Mouse (Mus musculus) hindbrain, embryonic 14.5 days (tissue): Measurements from ENCODE around the gene 4930426L09Rik. TPM values are rescaled to one million over a fixed set of nuclear protein-coding genes. Genes with fewer than 3 reads are reported as not detected.
"Not testable (repeated sequence)": the region's sequence is repeated elsewhere in the genome, so short reads cannot be mapped to it uniquely, and the experiment has no call there.

Source experiments
- ATAC-seq: fragments of 200-750 bp; cut with Nextera tagmentation; 2 replicates; pipeline ENCODE4 v1.8.0; 2017; ENCODE audit warnings: moderate number of reproducible peaks, mild to moderate bottlenecking, moderate TSS enrichment, moderate library complexity; ENCODE audit not compliant: low FRiP score
- DNase-seq: peaks from one replicate; pipeline ENCODE4 v3.0.0-alpha.2; 2015; ENCODE audit warnings: low spot score
- H3K27ac ChIP-seq: fragments of 300-500 bp; sonication (generic); 2 replicates; pipeline ENCODE4 v1.5.1; 2014; ENCODE audit warnings: mild to moderate bottlenecking, moderate library complexity
- H3K27me3 ChIP-seq: fragments of 300-500 bp; sonication (generic); 2 replicates; pipeline ENCODE4 v1.6.1; 2014; ENCODE audit warnings: mild to moderate bottlenecking, low read length, mixed read lengths; ENCODE audit not compliant: control insufficient read depth, insufficient read depth
- H3K36me3 ChIP-seq: fragments of 300-500 bp; sonication (generic); replicated peaks from 2 replicates; pipeline ENCODE4 v1.6.1; 2014; ENCODE audit not compliant: control insufficient read depth, insufficient read depth
- H3K4me1 ChIP-seq: fragments of 300-500 bp; sonication (generic); replicated peaks from 2 replicates; pipeline ENCODE4 v1.6.1; 2014; ENCODE audit warnings: antibody characterized with exemption, low read length, mixed read lengths; ENCODE audit not compliant: control insufficient read depth, insufficient read depth
- H3K4me2 ChIP-seq: fragments of 300-500 bp; sonication (generic); replicated peaks from 2 replicates; pipeline ENCODE4 v1.6.1; 2014; ENCODE audit warnings: mild to moderate bottlenecking, moderate library complexity
- H3K4me3 ChIP-seq: fragments of 300-500 bp; sonication (generic); replicated peaks from 2 replicates; pipeline ENCODE4 v1.5.1; 2014; ENCODE audit warnings: mild to moderate bottlenecking, low read length
- H3K9ac ChIP-seq: fragments of 300-500 bp; sonication (generic); 2 replicates; pipeline ENCODE4 v1.6.1; 2014
- H3K9me3 ChIP-seq: fragments of 300-500 bp; sonication (generic); 2 replicates; pipeline ENCODE4 v1.6.1; 2016; ENCODE audit warnings: low read length; ENCODE audit not compliant: control insufficient read depth
- WGBS: fragments of 180-500 bp; shearing (Covaris S2); extraction: QIAGEN DNeasy Blood & Tissue Kit; methylation state at CpG from one replicate; pipeline ENCODE4 v1.1.7; 2014; 5-methylcytosine and 5-hydroxymethylcytosine counted together
- polyA plus RNA-seq: library from polyadenylated mRNA; unstranded; fragments of >200 nt; fragmentation: Nextera tagmentation; extraction: Ambion mirVana; gene quantifications from 2 replicates; pipeline ENCODE4 v1.2.1, GENCODE M21; 2014

The 4930426L09Rik gene
- polyA plus RNA-seq, 1 experiment from 2014 or later = 0.74 TPM

- WGBS = under 1% methylated on average over 25 of the region's 25 CpGs
- no peak overlapping the region for H3K27ac ChIP-seq
- H3K4me2 ChIP-seq = peak overlapping the region; percentile 92
- DNase-seq (peak; percentile 34), ATAC-seq (no peak)
- peak overlapping the region; percentile 84 for H3K4me3 ChIP-seq
- peak overlapping the region; percentile 81 for H3K9ac ChIP-seq
- no peaks in the 10 kb centered on the region for H3K9me3 ChIP-seq
- no peaks in the 10 kb centered on the region for H3K27me3 ChIP-seq
- no peaks in the 10 kb centered on the region for H3K36me3 ChIP-seq
- peaks cover 24% of the 10 kb centered on the region for H3K4me1 ChIP-seq
Measured at GRCm38 (mm10) chr2:18996451-18997211, 1.5 kb upstream of the 4930426L09Rik start.

GRCm38 (mm10) chr2:18997387-18997971 lies 664 bp upstream of the 4930426L09Rik start:
- Histone ChIP-seq H3K4me3 (peak overlapping the region; percentile 84), H3K4me1 (peaks cover 24% of the 10 kb centered on the region), H3K27ac (peak overlapping the region; percentile 90), H3K4me2 (peak overlapping the region; percentile 92), H3K36me3 (no peaks in the 10 kb centered on the region), H3K27me3 (no peaks in the 10 kb centered on the region), H3K9me3 (no peaks in the 10 kb centered on the region), H3K9ac (peak overlapping the region; percentile 81)
- WGBS = under 1% methylated on average over 46 of the region's 46 CpGs
- ATAC-seq (peak; percentile 75), DNase-seq (peak; percentile 55)

- Histone ChIP-seq H3K4me1 (peaks cover 24% of the 10 kb centered on the region), H3K9me3 (no peaks in the 10 kb centered on the region), H3K9ac (no peak overlapping the region), H3K36me3 (no peaks in the 10 kb centered on the region), H3K27me3 (no peaks in the 10 kb centered on the region), H3K4me2 (peak overlapping the region; percentile 92; the same call in 1 of the 2 replicates), H3K4me3 (no peak overlapping the region), H3K27ac (no peak overlapping the region)
- ATAC-seq = no peak
- 82% methylated on average over 2 of the region's 2 CpGs for WGBS
- no peak for DNase-seq
Measured at GRCm38 (mm10) chr2:18999395-18999794, 1.3 kb downstream of the 4930426L09Rik start.

GRCm38 (mm10) chr2:19004801-19005200 lies 6.7 kb downstream of the 4930426L09Rik start:
- Histone ChIP-seq H3K9me3 (no peaks in the 10 kb centered on the region), H3K4me2 (no peak overlapping the region), H3K27me3 (no peaks in the 10 kb centered on the region), H3K27ac (no peak overlapping the region), H3K36me3 (no peaks in the 10 kb centered on the region), H3K4me1 (no peaks in the 10 kb centered on the region), H3K4me3 (no peak overlapping the region), H3K9ac (no peak overlapping the region)
- WGBS = 86% methylated on average over 10 of the region's 10 CpGs
- ATAC-seq (no peak), DNase-seq (no peak)

- Histone ChIP-seq H3K4me1 (no peaks in the 10 kb centered on the region), H3K36me3 (no peaks in the 10 kb centered on the region)
- no peak for DNase-seq
Measured at GRCm38 (mm10) chr2:19006124-19006523, 8.0 kb downstream of the 4930426L09Rik start.

GRCm38 (mm10) chr2:19007580-19007979 lies 9.4 kb downstream of the 4930426L09Rik start:
- WGBS = 82% methylated on average over 4 of the region's 4 CpGs

More at GRCm38 (mm10) chr2:19006124-19006523, 8.0 kb downstream of the 4930426L09Rik start:
- no peak overlapping the region for H3K27ac ChIP-seq
- no peak for ATAC-seq
- 82% methylated on average over 7 of the region's 7 CpGs for WGBS
- H3K27me3 ChIP-seq = no peaks in the 10 kb centered on the region
- H3K9me3 ChIP-seq = no peaks in the 10 kb centered on the region
- no peak overlapping the region for H3K4me3 ChIP-seq
- H3K4me2 ChIP-seq = no peak overlapping the region
- H3K9ac ChIP-seq = no peak overlapping the region

GRCm38 (mm10) chr2:19010541-19010940 lies 12.4 kb downstream of the 4930426L09Rik start:
- not testable (repeated sequence) for H3K9ac ChIP-seq, H3K27ac ChIP-seq, H3K36me3 ChIP-seq, H3K27me3 ChIP-seq, ATAC-seq, DNase-seq, H3K4me1 ChIP-seq, H3K4me3 ChIP-seq, H3K9me3 ChIP-seq, H3K4me2 ChIP-seq
- WGBS = 83% methylated on average over 1 of the region's 1 CpGs

More at GRCm38 (mm10) chr2:19007580-19007979, 9.4 kb downstream of the 4930426L09Rik start:
- Histone ChIP-seq H3K27ac (no peak overlapping the region), H3K4me3 (no peak overlapping the region), H3K4me2 (no peak overlapping the region), H3K9ac (no peak overlapping the region), H3K9me3 (no peaks in the 10 kb centered on the region), H3K36me3 (no peaks in the 10 kb centered on the region), H3K4me1 (no peaks in the 10 kb centered on the region), H3K27me3 (no peaks in the 10 kb centered on the region)
- DNase-seq (no peak), ATAC-seq (no peak)

GRCm38 (mm10) chr2:19011443-19011842 lies 13.3 kb downstream of the 4930426L09Rik start:
- Histone ChIP-seq H3K9me3 (no peaks in the 10 kb centered on the region), H3K27me3 (no peaks in the 10 kb centered on the region), H3K36me3 (no peaks in the 10 kb centered on the region), H3K9ac (no peak overlapping the region), H3K4me1 (no peaks in the 10 kb centered on the region), H3K4me3 (no peak overlapping the region), H3K27ac (no peak overlapping the region), H3K4me2 (no peak overlapping the region)
- no peak for ATAC-seq
- WGBS = 89% methylated on average over 6 of the region's 6 CpGs
- no peak for DNase-seq

- ATAC-seq = no peak
- Histone ChIP-seq H3K9me3 (no peaks in the 10 kb centered on the region), H3K27me3 (no peaks in the 10 kb centered on the region), H3K36me3 (no peaks in the 10 kb centered on the region), H3K9ac (no peak overlapping the region), H3K4me1 (no peaks in the 10 kb centered on the region), H3K4me3 (no peak overlapping the region), H3K4me2 (no peak overlapping the region), H3K27ac (no peak overlapping the region)
- 88% methylated on average over 5 of the region's 5 CpGs for WGBS
- no peak for DNase-seq
Measured at GRCm38 (mm10) chr2:19016348-19016747, 18.2 kb downstream of the 4930426L09Rik start.
